Mouse (Mus musculus): ENCODE data around the gene Smarca2. TPM values are rescaled to one million over a fixed set of nuclear protein-coding genes. Genes with fewer than 3 reads are reported as not detected.
A peak's percentile ranks its signal among the peaks of the same experiment; 100 is the strongest.

Gene Smarca2
- polyA plus RNA-seq, 1 experiment = 14.2 TPM

- no peaks in the 10 kb centered on the region for H3K27me3 ChIP-seq (ENCODE audit: control insufficient read depth, insufficient read depth, low read length)
- H3K4me1 ChIP-seq (ENCODE audit: control insufficient read depth, insufficient read depth, insufficient read length, low read length) = peaks cover 5% of the 10 kb centered on the region; the same call in 1 of the 2 replicates
- H3K27ac ChIP-seq (ENCODE audit: insufficient read depth, low read depth, low read length) = 0 out of 2 replicates have a peak overlapping the region, but pooled peaks have one; percentile 16
- no peak for TF ChIP-seq POLR2A (IDR thresholded peaks at IDR 0.05; ENCODE audit: low read depth, low read length)
- no peak for TF ChIP-seq CTCF (IDR thresholded peaks at IDR 0.05; ENCODE audit: extremely low read depth, insufficient read length, insufficient replicate concordance, low read depth, low read length)
- H3K4me3 ChIP-seq (ENCODE audit: low read depth, low read length) = no peak overlapping the region
- 23% methylated on average over 5 of the region's 5 CpGs for WGBS
- H3K36me3 ChIP-seq (ENCODE audit: control insufficient read depth, insufficient read depth, low read length) = no peaks in the 10 kb centered on the region
Measured at GRCm38 (mm10) chr19:26613665-26614064, 8.8 kb downstream of the Smarca2 start.

DNA sequence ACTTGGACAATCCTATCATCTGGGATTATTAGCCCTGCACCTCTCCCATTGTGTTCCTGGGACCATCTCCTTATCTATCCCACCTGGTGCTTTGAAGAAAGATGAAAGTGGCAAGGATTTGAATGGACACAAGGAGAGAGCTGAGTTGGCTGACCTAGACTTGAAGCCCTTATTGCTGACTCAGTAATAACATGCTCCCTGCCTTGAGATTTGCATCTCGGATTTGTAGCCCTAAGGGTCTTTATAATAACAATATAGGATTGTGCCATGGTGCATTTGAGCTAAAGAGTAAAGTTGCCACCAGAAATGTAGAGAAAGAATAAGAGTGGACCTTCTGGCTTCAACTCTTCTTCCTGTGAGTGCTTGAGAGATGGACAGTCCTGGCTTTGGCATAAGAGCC is 11.4 kb downstream of the Smarca2 start:
- TF ChIP-seq POLR2A (IDR thresholded peaks at IDR 0.05; ENCODE audit: low read depth, low read length) = no peak
- TF ChIP-seq CTCF (IDR thresholded peaks at IDR 0.05; ENCODE audit: extremely low read depth, insufficient read length, insufficient replicate concordance, low read depth, low read length) = no peak
- WGBS = 83% methylated on average over 1 of the region's 1 CpGs
- Histone ChIP-seq H3K27me3 (ENCODE audit: control insufficient read depth, insufficient read depth, low read length) (no peaks in the 10 kb centered on the region), H3K36me3 (ENCODE audit: control insufficient read depth, insufficient read depth, low read length) (peaks cover 12% of the 10 kb centered on the region), H3K27ac (ENCODE audit: insufficient read depth, low read depth, low read length) (no peak overlapping the region), H3K4me3 (ENCODE audit: low read depth, low read length) (no peak overlapping the region), H3K4me1 (ENCODE audit: control insufficient read depth, insufficient read depth, insufficient read length, low read length) (peaks cover 5% of the 10 kb centered on the region; the same call in 1 of the 2 replicates)

DNA sequence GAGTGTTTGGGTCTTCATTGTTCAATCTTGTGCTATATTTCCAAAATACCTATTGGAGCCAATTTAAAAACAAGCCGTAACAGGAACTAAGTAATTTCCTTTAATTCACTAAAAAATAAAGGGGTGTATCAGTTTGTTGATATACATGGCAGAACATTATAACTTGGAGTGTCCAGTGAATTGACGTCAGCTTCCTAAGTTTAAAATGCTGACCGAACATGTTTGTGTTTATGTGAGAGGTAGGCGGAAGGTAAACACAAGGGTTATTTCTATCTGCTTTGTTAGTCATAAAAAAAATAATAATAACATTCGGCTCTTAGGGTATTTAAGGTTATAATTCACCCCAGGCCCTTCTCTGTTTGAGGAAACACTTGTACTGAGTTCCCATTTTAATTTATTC is 12.4 kb downstream of the Smarca2 start:
- WGBS = 83% methylated on average over 5 of the region's 5 CpGs
- Histone ChIP-seq H3K4me3 (ENCODE audit: low read depth, low read length) (no peak overlapping the region), H3K27me3 (ENCODE audit: control insufficient read depth, insufficient read depth, low read length) (no peaks in the 10 kb centered on the region), H3K36me3 (ENCODE audit: control insufficient read depth, insufficient read depth, low read length) (peaks cover 18% of the 10 kb centered on the region), H3K27ac (ENCODE audit: insufficient read depth, low read depth, low read length) (no peak overlapping the region), H3K4me1 (ENCODE audit: control insufficient read depth, insufficient read depth, insufficient read length, low read length) (peaks cover 5% of the 10 kb centered on the region; the same call in 1 of the 2 replicates)
- TF ChIP-seq CTCF (IDR thresholded peaks at IDR 0.05; ENCODE audit: extremely low read depth, insufficient read length, insufficient replicate concordance, low read depth, low read length) (no peak), POLR2A (IDR thresholded peaks at IDR 0.05; ENCODE audit: low read depth, low read length) (no peak)

DNA sequence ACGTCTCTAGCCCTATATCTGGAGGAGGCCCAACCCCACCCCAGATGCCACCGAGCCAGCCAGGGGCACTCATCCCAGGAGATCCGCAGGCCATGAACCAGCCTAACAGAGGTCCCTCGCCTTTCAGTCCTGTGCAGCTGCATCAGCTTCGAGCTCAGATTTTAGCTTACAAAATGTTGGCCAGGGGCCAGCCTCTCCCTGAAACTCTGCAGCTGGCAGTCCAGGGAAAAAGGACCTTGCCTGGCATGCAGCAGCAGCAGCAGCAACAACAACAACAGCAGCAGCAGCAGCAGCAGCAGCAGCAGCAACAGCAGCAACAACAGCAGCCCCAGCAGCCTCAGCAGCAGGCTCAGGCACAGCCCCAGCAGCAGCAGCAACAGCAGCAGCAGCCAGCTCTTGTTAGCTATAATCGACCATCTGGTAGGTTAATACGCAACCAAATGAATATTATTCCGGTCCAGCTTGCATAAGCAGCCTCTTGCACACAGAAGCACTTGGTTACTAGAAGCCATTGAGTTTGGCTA is 25.9 kb downstream of the Smarca2 start:
- Histone ChIP-seq H3K36me3 (ENCODE audit: control insufficient read depth, insufficient read depth, low read length) (peaks cover 28% of the 10 kb centered on the region), H3K27ac (ENCODE audit: insufficient read depth, low read depth, low read length) (no peak overlapping the region), H3K4me3 (ENCODE audit: low read depth, low read length) (no peak overlapping the region), H3K27me3 (ENCODE audit: control insufficient read depth, insufficient read depth, low read length) (no peaks in the 10 kb centered on the region), H3K4me1 (ENCODE audit: control insufficient read depth, insufficient read depth, insufficient read length, low read length) (no peaks in the 10 kb centered on the region)
- WGBS = 38% methylated on average over 8 of the region's 8 CpGs
- TF ChIP-seq CTCF (IDR thresholded peaks at IDR 0.05; ENCODE audit: extremely low read depth, insufficient read length, insufficient replicate concordance, low read depth, low read length) (no peak), POLR2A (IDR thresholded peaks at IDR 0.05; ENCODE audit: low read depth, low read length) (no peak)

DNA sequence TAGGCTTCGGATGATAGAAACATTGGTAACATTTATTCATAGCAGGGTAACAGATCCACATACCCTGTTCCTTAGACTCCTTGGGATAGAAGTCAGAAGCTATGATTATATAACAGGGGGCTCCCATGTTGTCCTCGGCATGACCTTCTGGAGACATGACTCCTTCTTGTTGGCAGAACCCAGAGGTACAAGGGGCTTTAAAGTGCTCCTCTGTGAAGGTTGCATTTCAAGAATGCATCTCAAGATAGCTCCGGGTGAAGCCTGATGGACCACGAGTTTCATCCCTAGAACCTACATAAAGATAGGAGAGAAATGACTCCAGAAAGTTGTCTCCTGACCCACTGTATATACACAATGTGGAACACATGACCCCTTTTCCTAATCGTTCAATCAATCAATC is 27.4 kb downstream of the Smarca2 start:
- H3K4me3 ChIP-seq (ENCODE audit: low read depth, low read length) = no peak overlapping the region
- 83% methylated on average over 5 of the region's 5 CpGs for whole genome bisulfite sequencing
- H3K4me1 ChIP-seq (ENCODE audit: control insufficient read depth, insufficient read depth, insufficient read length, low read length) = no peaks in the 10 kb centered on the region
- no peak overlapping the region for H3K27ac ChIP-seq (ENCODE audit: insufficient read depth, low read depth, low read length)
- H3K27me3 ChIP-seq (ENCODE audit: control insufficient read depth, insufficient read depth, low read length) = no peaks in the 10 kb centered on the region
- H3K36me3 ChIP-seq (ENCODE audit: control insufficient read depth, insufficient read depth, low read length) = peaks cover 25% of the 10 kb centered on the region
- no peak for TF ChIP-seq CTCF (IDR thresholded peaks at IDR 0.05; ENCODE audit: extremely low read depth, insufficient read length, insufficient replicate concordance, low read depth, low read length)
- no peak for TF ChIP-seq POLR2A (IDR thresholded peaks at IDR 0.05; ENCODE audit: low read depth, low read length)

DNA sequence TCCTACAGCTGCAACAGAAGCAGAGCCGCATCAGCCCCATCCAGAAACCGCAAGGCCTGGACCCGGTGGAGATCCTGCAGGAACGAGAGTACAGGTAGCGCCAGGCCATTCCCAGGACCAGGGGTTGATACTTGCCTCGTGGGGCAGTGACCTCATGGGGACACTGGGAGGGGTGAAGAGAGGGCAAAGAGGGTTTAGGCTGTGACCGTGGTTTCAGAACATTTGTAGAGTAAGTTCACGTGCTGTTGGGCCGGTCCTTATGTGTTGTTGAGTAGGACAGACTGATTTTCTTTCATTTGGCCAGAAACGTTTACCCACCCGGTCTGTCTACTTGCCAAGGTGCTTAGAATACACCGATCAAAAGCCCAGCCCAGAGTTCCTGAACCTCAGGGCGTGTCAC is 35.7 kb downstream of the Smarca2 start:
- H3K27me3 ChIP-seq (ENCODE audit: control insufficient read depth, insufficient read depth, low read length) = no peaks in the 10 kb centered on the region
- no peak overlapping the region for H3K27ac ChIP-seq (ENCODE audit: insufficient read depth, low read depth, low read length)
- no peaks in the 10 kb centered on the region for H3K4me1 ChIP-seq (ENCODE audit: control insufficient read depth, insufficient read depth, insufficient read length, low read length)
- H3K36me3 ChIP-seq (ENCODE audit: control insufficient read depth, insufficient read depth, low read length) = peaks cover 7% of the 10 kb centered on the region
- 89% methylated on average over 13 of the region's 13 CpGs for WGBS
- TF ChIP-seq POLR2A (IDR thresholded peaks at IDR 0.05; ENCODE audit: low read depth, low read length) = no peak
- H3K4me3 ChIP-seq (ENCODE audit: low read depth, low read length) = no peak overlapping the region

DNA sequence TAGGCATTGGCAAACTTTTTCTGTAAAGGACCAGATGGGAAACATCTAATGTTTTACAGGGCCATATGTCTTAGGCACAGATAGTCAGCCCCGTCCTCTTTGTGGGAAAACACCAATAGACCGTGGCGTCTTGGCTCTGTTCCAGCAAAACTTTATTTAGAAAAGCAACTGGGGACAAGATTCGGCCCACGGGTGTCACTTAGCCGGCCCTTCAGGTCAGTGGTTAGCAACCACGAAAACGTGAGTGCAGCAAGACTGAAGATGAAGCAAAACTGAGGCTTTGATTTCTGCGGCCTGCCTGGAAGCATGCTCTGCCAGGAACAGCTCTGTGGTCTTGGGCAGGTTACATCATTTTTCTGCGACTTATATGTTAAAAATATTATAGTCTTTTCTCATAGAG is 36.4 kb downstream of the Smarca2 start:
- WGBS = 79% methylated on average over 10 of the region's 10 CpGs
- H3K4me1 ChIP-seq (ENCODE audit: control insufficient read depth, insufficient read depth, insufficient read length, low read length) = no peaks in the 10 kb centered on the region
- H3K27me3 ChIP-seq (ENCODE audit: control insufficient read depth, insufficient read depth, low read length) = no peaks in the 10 kb centered on the region
- no peak overlapping the region for H3K27ac ChIP-seq (ENCODE audit: insufficient read depth, low read depth, low read length)
- peaks cover 10% of the 10 kb centered on the region for H3K36me3 ChIP-seq (ENCODE audit: control insufficient read depth, insufficient read depth, low read length)
- TF ChIP-seq CTCF (IDR thresholded peaks at IDR 0.05; ENCODE audit: extremely low read depth, insufficient read length, insufficient replicate concordance, low read depth, low read length) (no peak), POLR2A (IDR thresholded peaks at IDR 0.05; ENCODE audit: low read depth, low read length) (no peak)
- H3K4me3 ChIP-seq (ENCODE audit: low read depth, low read length) = no peak overlapping the region

Measured in small intestine, adult 2 months (tissue).